Mouse (Mus musculus) hindbrain, postnatal 0 days (tissue): ENCODE data around the gene Arrb1. TPM values are rescaled to one million over a fixed set of nuclear protein-coding genes. Genes with fewer than 3 reads are reported as not detected.

Experiments
- ATAC-seq: fragments of 200-750 bp; cut with Nextera tagmentation; 2 replicates; pipeline ENCODE4 v1.8.0; 2017; ENCODE audit warnings: mild to moderate bottlenecking, moderate TSS enrichment, moderate library complexity
- DNase-seq: peaks from one replicate; pipeline ENCODE4 v3.0.0-alpha.2; 2015; ENCODE audit warnings: low spot score
- H3K27ac ChIP-seq: fragments of 300-500 bp; sonication (generic); 2 replicates; pipeline ENCODE4 v1.5.1; 2014; ENCODE audit warnings: mild to moderate bottlenecking
- H3K27me3 ChIP-seq: fragments of 300-500 bp; sonication (generic); 2 replicates; pipeline ENCODE4 v1.6.1; 2014; ENCODE audit warnings: low read length, mixed read lengths; ENCODE audit not compliant: insufficient read depth
- H3K36me3 ChIP-seq: fragments of 300-500 bp; sonication (generic); 2 replicates; pipeline ENCODE4 v1.6.1; 2014; ENCODE audit warnings: low read length, mixed read lengths; ENCODE audit not compliant: insufficient read depth
- H3K4me1 ChIP-seq: fragments of 300-500 bp; sonication (generic); 2 replicates; pipeline ENCODE4 v1.6.1; 2014; ENCODE audit warnings: antibody characterized with exemption, low read length, mixed read lengths; ENCODE audit not compliant: insufficient read depth
- H3K4me2 ChIP-seq: fragments of 300-500 bp; sonication (generic); 2 replicates; pipeline ENCODE4 v1.6.1; 2014; ENCODE audit warnings: low read depth, mild to moderate bottlenecking, low read length, moderate library complexity, mixed read lengths
- H3K4me3 ChIP-seq: fragments of 300-500 bp; sonication (generic); 2 replicates; pipeline ENCODE4 v1.5.1; 2014; ENCODE audit warnings: low read length
- H3K9ac ChIP-seq: fragments of 300-500 bp; sonication (generic); replicated peaks from 2 replicates; pipeline ENCODE4 v1.6.1; 2014; ENCODE audit warnings: mild to moderate bottlenecking, low read length, moderate library complexity, mixed read lengths
- H3K9me3 ChIP-seq: fragments of 300-500 bp; sonication (generic); 2 replicates; pipeline ENCODE4 v1.6.1; 2016; ENCODE audit warnings: low read length, mixed read lengths
- CTCF ChIP-seq: IDR thresholded peaks from 2 replicates; pipeline ENCODE4 v1.5.1; 2016; ENCODE audit warnings: antibody characterized with exemption, control low read depth, low read depth
- WGBS: fragments of 180-500 bp; shearing (Covaris S2); extraction: QIAGEN DNeasy Blood & Tissue Kit; methylation state at CpG from one replicate; pipeline ENCODE4 v1.1.7; 2014; 5-methylcytosine and 5-hydroxymethylcytosine counted together
- microRNA counts: library from miRNA; unstranded; fragments of <30 nt; microRNA quantifications from one replicate; lab custom pipeline; 2015
- microRNA-seq, 2 experiments: library from miRNA; unstranded; fragments of <30 nt; microRNA quantifications; one replicate each; pipeline ENCODE4; 2016
- polyA plus RNA-seq: library from polyadenylated mRNA; unstranded; fragments of >200 nt; fragmentation: Nextera tagmentation; extraction: Ambion mirVana; gene quantifications from 2 replicates; pipeline ENCODE4 v1.2.1, GENCODE M21; 2015
- total RNA-seq: library from RNA; depleted of rRNA; stranded (reverse); fragments of >200 nt; gene quantifications from 2 replicates; pipeline ENCODE4 v1.2.3, GENCODE M21; 2014; rRNA removed

The Arrb1 gene
- total and polyA plus RNA-seq, 2 experiments from 2014 or later = 13.5 to 113 TPM

DNA sequence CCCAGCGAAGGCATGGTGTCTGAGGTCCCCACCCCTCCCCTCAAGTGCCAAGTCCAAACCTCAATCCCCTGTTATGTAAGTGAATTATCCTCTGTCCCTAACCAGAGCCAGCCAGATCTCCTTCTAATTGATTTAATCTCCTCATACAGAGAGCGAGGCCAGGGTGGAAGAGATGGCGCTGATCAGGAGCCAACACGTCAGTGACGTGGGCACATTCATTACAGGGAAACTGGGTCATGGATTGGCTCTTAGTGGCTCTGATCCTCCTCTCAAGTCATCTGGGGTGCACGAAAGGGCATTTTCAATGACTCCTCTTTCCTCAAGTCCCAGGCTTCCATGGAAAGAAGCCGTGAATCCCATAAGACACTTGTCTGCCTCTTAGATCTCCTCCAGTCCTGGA lies 109.4 kb downstream of the Arrb1 start:
- H3K4me2 ChIP-seq = no peak overlapping the region
- H3K36me3 ChIP-seq = no peaks in the 10 kb centered on the region
- no peak for ATAC-seq
- 78% methylated on average over 7 of the region's 7 CpGs for WGBS
- H3K27ac ChIP-seq = no peak overlapping the region
- no peak overlapping the region for H3K4me3 ChIP-seq
- no peak for TF ChIP-seq CTCF
- H3K9me3 ChIP-seq = no peaks in the 10 kb centered on the region
- H3K4me1 ChIP-seq = 0 out of 2 replicates have a peak, but pooled peaks cover 3% of the 10 kb centered on the region
- no peak overlapping the region for H3K9ac ChIP-seq
- H3K27me3 ChIP-seq = no peaks in the 10 kb centered on the region
- no peak for DNase-seq

DNA sequence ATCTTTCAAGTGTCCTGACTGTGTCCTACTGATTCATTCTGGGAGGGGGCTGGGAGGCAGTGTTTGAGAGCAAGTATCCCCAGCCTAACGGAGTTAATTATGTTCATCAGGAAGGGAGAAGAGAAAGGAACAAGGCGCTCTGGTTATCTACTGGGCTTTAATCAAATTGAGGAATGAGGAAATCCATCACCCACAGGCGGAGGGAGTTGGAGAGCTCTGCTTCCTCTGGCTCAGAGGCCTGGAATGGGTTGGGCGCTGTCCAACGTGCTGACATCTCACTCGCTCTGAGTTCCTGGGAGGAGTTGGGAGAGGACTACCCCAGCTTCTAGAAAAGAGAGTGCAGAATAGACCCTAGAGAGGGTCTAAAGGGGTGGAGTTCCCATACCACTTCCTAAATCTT lies 113.4 kb downstream of the Arrb1 start:
- ATAC-seq (no peak), DNase-seq (peak; percentile 65)
- no peak overlapping the region for H3K9ac ChIP-seq
- peak; percentile 16; the same call in 1 of the 2 replicates for TF ChIP-seq CTCF
- H3K4me1 ChIP-seq = 0 out of 2 replicates have a peak, but pooled peaks cover 3% of the 10 kb centered on the region
- no peaks in the 10 kb centered on the region for H3K9me3 ChIP-seq
- no peaks in the 10 kb centered on the region for H3K36me3 ChIP-seq
- no peaks in the 10 kb centered on the region for H3K27me3 ChIP-seq
- no peak overlapping the region for H3K27ac ChIP-seq
- H3K4me2 ChIP-seq = no peak overlapping the region
- H3K4me3 ChIP-seq = no peak overlapping the region
- 15% methylated on average over 6 of the region's 6 CpGs for WGBS

DNA sequence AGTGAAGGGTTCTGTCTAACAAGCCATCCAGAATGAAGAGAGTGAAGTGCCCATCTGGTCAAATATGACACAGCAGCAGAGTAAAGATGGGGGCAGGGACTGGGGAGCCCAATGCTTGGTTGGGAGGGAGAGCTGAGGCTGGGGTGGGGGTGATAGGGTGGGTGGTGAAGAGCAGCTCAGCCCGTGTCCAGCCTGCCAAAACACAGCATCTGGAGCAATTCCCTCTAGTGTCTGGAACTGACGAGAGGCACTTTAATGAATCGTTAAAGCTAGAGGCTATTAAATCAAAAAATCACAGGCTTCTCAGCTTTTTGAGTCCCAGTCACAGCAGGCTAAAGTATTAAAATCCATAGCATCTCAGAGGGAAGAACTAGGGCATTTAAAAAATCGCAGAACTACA lies 114.3 kb downstream of the Arrb1 start:
- no peak overlapping the region for H3K9ac ChIP-seq
- H3K4me3 ChIP-seq = no peak overlapping the region
- H3K27ac ChIP-seq = no peak overlapping the region
- WGBS = 35% methylated on average over 4 of the region's 4 CpGs
- DNase-seq = peak; percentile 23
- no peak for ATAC-seq
- no peak for TF ChIP-seq CTCF
- no peak overlapping the region for H3K4me2 ChIP-seq
- H3K9me3 ChIP-seq = no peaks in the 10 kb centered on the region
- H3K27me3 ChIP-seq = no peaks in the 10 kb centered on the region
- no peaks in the 10 kb centered on the region for H3K36me3 ChIP-seq
- H3K4me1 ChIP-seq = 0 out of 2 replicates have a peak, but pooled peaks cover 3% of the 10 kb centered on the region

DNA sequence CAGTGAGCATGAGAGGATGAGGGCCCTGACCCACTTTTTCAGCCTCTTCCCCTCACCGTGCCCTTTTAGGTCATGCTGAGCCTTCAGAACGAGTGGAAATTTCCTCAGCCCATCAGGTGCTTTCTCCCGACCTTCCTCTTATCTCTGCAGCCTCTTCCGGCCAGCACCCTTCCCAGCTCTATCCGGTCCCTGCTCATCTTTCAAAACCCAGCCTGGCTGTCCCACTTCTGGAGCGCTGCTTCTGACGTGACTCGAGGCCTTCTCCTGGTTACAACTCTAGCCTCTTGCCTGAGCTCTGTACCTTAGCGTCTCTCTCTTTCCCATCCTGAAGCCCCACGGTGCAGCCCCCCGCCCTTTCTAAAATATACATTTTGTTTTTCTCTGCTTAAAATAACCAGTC lies 119.0 kb downstream of the Arrb1 start:
- no peak overlapping the region for H3K4me2 ChIP-seq
- H3K27ac ChIP-seq = no peak overlapping the region
- TF ChIP-seq CTCF = no peak
- H3K9me3 ChIP-seq = no peaks in the 10 kb centered on the region
- H3K9ac ChIP-seq = no peak overlapping the region
- H3K4me3 ChIP-seq = no peak overlapping the region
- no peak for DNase-seq
- H3K27me3 ChIP-seq = no peaks in the 10 kb centered on the region
- no peak for ATAC-seq
- 0 out of 2 replicates have a peak, but pooled peaks cover 2% of the 10 kb centered on the region for H3K4me1 ChIP-seq
- no peaks in the 10 kb centered on the region for H3K36me3 ChIP-seq
- 83% methylated on average over 11 of the region's 11 CpGs for WGBS

MicroRNA genes within 50 kb of the gene (microRNA counts, 519-probe panel; counts per million panel counts)
- 4,022 counts per million, percentile 72 among the panel's probes with 10 or more counts for microRNA mmu-miR-326 (lab: Ali Mortazavi, UCI)

Small RNA genes lying within 50 kb of the gene (microRNA-seq; reads per million reads assigned to microRNA genes)
- gene Mir326 = 110 to 186 reads per million in 2 experiments

Other genes starting within 250 kb of the Arrb1 start
- gene Serpinh1, start 182.2 kb upstream of the Arrb1 start, total RNA-seq = 214 and 215 TPM in 2 replicates
- gene Serpinh1, start 182.2 kb upstream of the Arrb1 start, polyA plus RNA-seq = 161 TPM in 2 replicates
- 40.5 and 47.6 TPM in 2 replicates for gene Gdpd5, start 154.1 kb upstream of the Arrb1 start, total RNA-seq
- gene Gdpd5, start 154.1 kb upstream of the Arrb1 start, polyA plus RNA-seq = 26.7 and 26.8 TPM in 2 replicates
- gene Klhl35, start 69.5 kb upstream of the Arrb1 start, total RNA-seq = 2.3 and 3.3 TPM in 2 replicates
- gene Klhl35, start 69.5 kb upstream of the Arrb1 start, polyA plus RNA-seq = 2.3 TPM in 2 replicates
- gene Rps3, start 51.7 kb upstream of the Arrb1 start, total RNA-seq = 526 and 754 TPM in 2 replicates
- gene Rps3, start 51.7 kb upstream of the Arrb1 start, polyA plus RNA-seq = 456 and 459 TPM in 2 replicates
- gene Tpbgl, start 91.6 kb downstream of the Arrb1 start, total RNA-seq = 6.4 and 7.9 TPM in 2 replicates
- 2.3 and 2.9 TPM in 2 replicates for gene Tpbgl, start 91.6 kb downstream of the Arrb1 start, polyA plus RNA-seq
- gene Slco2b1, start 175.9 kb downstream of the Arrb1 start, total RNA-seq = 14.3 and 16.5 TPM in 2 replicates
- 6.8 and 7.0 TPM in 2 replicates for gene Slco2b1, start 175.9 kb downstream of the Arrb1 start, polyA plus RNA-seq
- gene Olfr520, start 194.8 kb downstream of the Arrb1 start, total RNA-seq = not detected in 2 replicates
- gene Olfr520, start 194.8 kb downstream of the Arrb1 start, polyA plus RNA-seq = not detected in 2 replicates
- gene Olfr521, start 228.0 kb downstream of the Arrb1 start, total RNA-seq = not detected in 2 replicates
- gene Olfr521, start 228.0 kb downstream of the Arrb1 start, polyA plus RNA-seq = not detected in 2 replicates